Mouse (Mus musculus) thymus, adult 2 months (tissue): ENCODE results near the gene Prim2.

Source experiments
- CTCF ChIP-seq: fragments of 200-500 bp; IDR thresholded peaks from 2 replicates; pipeline ENCODE4 v1.5.1; 2012; ENCODE audit warnings: mild to moderate bottlenecking, control low read depth, low read length, moderate library complexity, borderline replicate concordance; ENCODE audit not compliant: control insufficient read depth, poor library complexity, insufficient read depth; ENCODE audit errors: extremely low read depth
- POLR2A ChIP-seq: fragments of 200-500 bp; IDR thresholded peaks from 2 replicates; pipeline ENCODE4 v1.6.1; 2012; ENCODE audit warnings: mild to moderate bottlenecking, low read length, control low read depth, moderate library complexity; ENCODE audit not compliant: control insufficient read depth, poor library complexity, insufficient read depth; ENCODE audit errors: extremely low read depth

GRCm38 (mm10) chr1:33597043-33597442 is 72.6 kb downstream of the Prim2 start:
- TF ChIP-seq CTCF (no peak), POLR2A (no peak)
